Mouse (Mus musculus): ENCODE measurements at regions not wholly inside any gene's neighbourhood (a gene's known extent, or its start where the extent isn't known, plus 50 kb on each side); places are given as distances from the start of the nearest gene placed in this dataset.

DNA sequence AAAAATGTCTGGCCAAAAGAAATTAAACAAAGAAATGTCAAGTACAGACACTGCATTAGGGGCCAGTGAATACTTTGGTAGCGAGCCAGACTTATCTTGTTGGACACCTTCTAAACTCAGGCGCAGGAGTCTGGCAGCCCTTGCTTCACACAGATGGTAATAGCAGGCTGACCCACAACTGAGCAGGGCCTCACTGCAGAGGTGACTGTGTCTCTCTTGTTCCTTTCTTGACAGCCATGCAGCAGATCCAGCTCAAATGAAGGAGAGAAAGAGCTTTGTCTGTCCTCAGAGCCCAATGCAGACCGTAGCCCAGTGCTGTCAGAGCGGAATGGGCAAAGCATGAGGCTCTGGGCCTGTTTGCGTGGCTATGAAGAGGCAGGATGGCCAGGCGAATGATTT is 83.9 kb upstream of the Vps8 start:
- Histone ChIP-seq H3K27ac (ENCODE audit: insufficient read depth, low read depth) (no peak overlapping the region), H3K9ac (ENCODE audit: insufficient read depth, low read depth) (no peak overlapping the region), H3K36me3 (replicated peaks in 1 of 2; ENCODE audit: control insufficient read depth in 1 of 2, insufficient read depth in 1 of 2, low read length in 1 of 2) (no peaks in the 10 kb centered on the region), H3K4me3 (replicated peaks in 1 of 3; ENCODE audit: low read depth in 2 of 3, low read length in 2 of 3, poor library complexity in 1 of 3) (no peak overlapping the region), H3K27me3 (replicated peaks) (no peaks in the 10 kb centered on the region), H3K4me1 (ENCODE audit: control insufficient read depth in 1 of 2, insufficient read depth in 2 of 2) (peaks cover 6 to 9% of the 10 kb centered on the region in 2 experiments; a peak in 3 of 4 replicates), H3K4me2 (ENCODE audit: insufficient read depth, low read depth, poor library complexity, severe bottlenecking) (no peak overlapping the region), H3K79me2 (replicated peaks; ENCODE audit: control insufficient read depth, extremely low read depth, insufficient read depth, poor library complexity, severe bottlenecking) (no peaks in the 10 kb centered on the region), H3K9me3 (replicated peaks; ENCODE audit: low read length) (no peaks in the 10 kb centered on the region)
- in situ Hi-C loops (cut with MboI; ENCODE audit: low pct_ligation_motif_present, low pct_unique_long_range_greater_than_20kb, low sequenced_read_pairs): no loop called here
- dilution Hi-C loops (cut with MboI; ENCODE audit: extremely low pct_ligation_motif_present, extremely low pct_unique_long_range_greater_than_20kb, low sequenced_read_pairs): no loop called here
- DNase-seq (ENCODE audit: extremely low read depth): no peak
- no peak for TF ChIP-seq EP300 (IDR thresholded peaks at IDR 0.05; ENCODE audit: low read length)
- no peak for TF ChIP-seq MAFK (IDR thresholded peaks at IDR 0.05; ENCODE audit: insufficient replicate concordance, low read length)
- TF ChIP-seq NRF1 (IDR thresholded peaks at IDR 0.05; ENCODE audit: low read depth, low read length): no peak
- no peak for TF ChIP-seq RCOR1 (conservative IDR thresholded peaks at IDR 0.05; ENCODE audit: low read depth, low read length)
- no peak for TF ChIP-seq TBP (conservative IDR thresholded peaks at IDR 0.05; ENCODE audit: low read depth, low read length)
- TF ChIP-seq HCFC1 (IDR thresholded peaks at IDR 0.05; ENCODE audit: low read depth, low read length): no peak
- TF ChIP-seq MXI1 (IDR thresholded peaks at IDR 0.05; ENCODE audit: low read depth, low read length): no peak
- no peak for TF ChIP-seq POLR2A (IDR thresholded peaks at IDR 0.05; ENCODE audit: low read depth, low read length)
- TF ChIP-seq ZMIZ1 (IDR thresholded peaks at IDR 0.05; ENCODE audit: low read depth, low read length): no peak
- no peak for TF ChIP-seq SIN3A (IDR thresholded peaks at IDR 0.05; ENCODE audit: low read length)
- TF ChIP-seq ELF1 (IDR thresholded peaks at IDR 0.05; ENCODE audit: low read depth, low read length): no peak
- no peak for TF ChIP-seq ZNF384 (IDR thresholded peaks at IDR 0.05; ENCODE audit: low read depth, low read length)
- TF ChIP-seq ETS1 (conservative IDR thresholded peaks at IDR 0.05; ENCODE audit: low read depth, low read length): no peak

DNA sequence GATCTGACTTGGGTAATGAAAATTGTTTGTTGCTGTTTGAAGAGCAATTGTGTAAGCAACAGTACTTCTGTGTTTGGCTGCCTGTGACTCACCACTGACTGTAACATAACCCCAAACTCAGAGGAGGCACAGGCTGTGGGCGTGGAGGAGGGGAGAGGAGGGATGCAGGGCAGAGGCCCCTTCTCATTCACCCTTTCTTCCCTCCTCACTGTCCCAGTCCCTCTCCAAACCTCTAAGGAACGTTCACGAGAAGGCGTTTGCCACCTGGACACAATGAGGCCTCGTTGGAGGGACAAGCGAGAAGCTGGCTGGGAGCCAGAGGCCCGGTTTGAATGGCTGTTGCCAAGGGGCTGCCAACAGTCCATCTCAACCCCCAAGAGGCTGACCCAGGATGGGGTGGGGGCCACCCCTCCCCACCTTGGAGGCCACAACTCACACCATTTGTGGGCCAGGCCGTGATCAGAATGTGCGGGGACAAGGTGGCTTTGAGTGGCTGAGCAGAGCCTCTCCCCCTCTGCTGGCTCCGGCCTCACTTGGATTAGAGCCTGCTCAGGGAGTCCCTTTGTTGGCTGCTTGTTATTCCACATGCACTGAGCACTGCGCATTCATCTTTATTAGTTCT is 83.3 kb upstream of the Vps8 start:
- no peak for DNase-seq (ENCODE audit: extremely low read depth)
- in situ Hi-C loops (cut with MboI; ENCODE audit: low pct_ligation_motif_present, low pct_unique_long_range_greater_than_20kb, low sequenced_read_pairs) (no loop called here), dilution Hi-C loops (cut with MboI; ENCODE audit: extremely low pct_ligation_motif_present, extremely low pct_unique_long_range_greater_than_20kb, low sequenced_read_pairs) (no loop called here)
- H3K27ac ChIP-seq (ENCODE audit: insufficient read depth, low read depth): no peak overlapping the region
- H3K9ac ChIP-seq (ENCODE audit: insufficient read depth, low read depth): no peak overlapping the region
- H3K79me2 ChIP-seq (replicated peaks; ENCODE audit: control insufficient read depth, extremely low read depth, insufficient read depth, poor library complexity, severe bottlenecking): no peaks in the 10 kb centered on the region
- H3K27me3 ChIP-seq (replicated peaks): no peaks in the 10 kb centered on the region
- H3K4me3 ChIP-seq (replicated peaks in 1 of 3; ENCODE audit: low read depth in 2 of 3, low read length in 2 of 3, poor library complexity in 1 of 3): no peak overlapping the region
- no peaks in the 10 kb centered on the region for H3K9me3 ChIP-seq (replicated peaks; ENCODE audit: low read length)
- peaks cover 4% of the 10 kb centered on the region in 2 experiments; a peak in 3 of 4 replicates for H3K4me1 ChIP-seq (ENCODE audit: control insufficient read depth in 1 of 2, insufficient read depth in 2 of 2)
- H3K36me3 ChIP-seq (replicated peaks in 1 of 2; ENCODE audit: control insufficient read depth in 1 of 2, insufficient read depth in 1 of 2, low read length in 1 of 2): no peaks in the 10 kb centered on the region
- TF ChIP-seq RCOR1 (conservative IDR thresholded peaks at IDR 0.05; ENCODE audit: low read depth, low read length): no peak
- no peak for TF ChIP-seq ZC3H11A (IDR thresholded peaks at IDR 0.05; ENCODE audit: low read depth, low read length)
- TF ChIP-seq ETS1 (conservative IDR thresholded peaks at IDR 0.05; ENCODE audit: low read depth, low read length): no peak
- TF ChIP-seq TCF12 (IDR thresholded peaks at IDR 0.05; ENCODE audit: low read depth, low read length): no peak
- TF ChIP-seq MAFK (IDR thresholded peaks at IDR 0.05; ENCODE audit: insufficient replicate concordance, low read length): no peak
- TF ChIP-seq CHD1 (IDR thresholded peaks at IDR 0.05; ENCODE audit: low read depth, low read length): no peak
- no peak for TF ChIP-seq ZKSCAN1 (IDR thresholded peaks at IDR 0.05; ENCODE audit: borderline replicate concordance, low read depth, low read length)
- no peak for TF ChIP-seq TBP (conservative IDR thresholded peaks at IDR 0.05; ENCODE audit: low read depth, low read length)
- no peak for TF ChIP-seq IRF4 (IDR thresholded peaks at IDR 0.05; ENCODE audit: low read depth, low read length)
- no peak for TF ChIP-seq POLR2A (IDR thresholded peaks at IDR 0.05; ENCODE audit: low read depth, low read length)
- no peak for TF ChIP-seq GABPA (IDR thresholded peaks at IDR 0.05; ENCODE audit: insufficient replicate concordance, low read depth, low read length)
- no peak for TF ChIP-seq JUN (IDR thresholded peaks at IDR 0.05; ENCODE audit: insufficient read depth, low read depth, low read length)
- TF ChIP-seq CTCF (conservative IDR thresholded peaks at IDR 0.05 in 1 of 2, IDR thresholded peaks at IDR 0.05 in 1 of 2; ENCODE audit: low read depth in 2 of 2, low read length in 2 of 2): no peak
- no peak for TF ChIP-seq JUND (conservative IDR thresholded peaks at IDR 0.05; ENCODE audit: low read depth, low read length)
- TF ChIP-seq MXI1 (IDR thresholded peaks at IDR 0.05; ENCODE audit: low read depth, low read length): no peak
- H3K4me2 ChIP-seq (ENCODE audit: insufficient read depth, low read depth, poor library complexity, severe bottlenecking): no peak overlapping the region

All from CH12.LX (cell line).